Mouse (Mus musculus) c-Kit-negative CD71-positive TER-119-positive erythroid progenitor cells, embryonic 14.5 days (primary cell): Measurements from ENCODE around the gene Xdh.

Experiments used
- DNase-seq: peaks from one replicate; pipeline ENCODE4 v3.0.0-alpha.2; 2013; ENCODE audit warnings: low read depth, low spot score

Gene Xdh

GRCm38 (mm10) chr17:73950062-73950735 lies at the start of gene Xdh:
Xdh (minus strand) TSS chr17:73950196.
- DNase-seq, result no peak

DNA sequence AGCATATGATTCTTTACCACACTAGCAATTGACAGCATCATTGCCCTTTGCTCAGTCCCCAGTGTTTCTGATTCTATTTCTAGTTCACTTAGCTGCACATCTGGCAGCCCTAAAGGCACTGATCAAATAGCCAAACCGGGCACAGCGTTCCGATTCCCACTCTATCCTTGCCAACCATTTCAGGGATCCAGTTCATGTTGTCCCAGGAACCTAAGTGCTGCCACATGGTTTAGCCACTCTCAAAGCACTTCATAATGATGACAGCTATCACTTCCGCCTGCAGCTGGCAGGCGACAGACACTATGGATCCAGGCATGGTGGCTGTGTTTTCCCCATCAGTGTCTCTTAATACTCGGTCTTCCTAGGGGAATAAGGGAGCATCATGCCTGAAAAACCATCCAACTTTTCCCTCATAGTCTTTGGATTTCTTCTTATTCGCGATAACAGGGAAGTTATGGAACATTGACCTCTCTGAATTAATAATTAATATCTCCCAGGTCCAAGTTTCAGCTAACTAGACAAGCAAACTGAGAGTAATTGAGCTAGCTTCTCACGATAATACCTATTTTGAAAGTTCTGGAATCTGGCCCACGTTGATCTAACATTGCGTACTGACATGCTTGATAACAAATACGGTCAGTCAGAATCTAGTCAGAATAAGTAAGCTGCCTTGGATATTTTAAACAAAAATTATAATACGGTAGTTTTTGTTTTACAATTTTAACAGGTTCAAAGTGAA lies 46.1 kb upstream of the Xdh start:
- DNase-seq, result no peak

DNA sequence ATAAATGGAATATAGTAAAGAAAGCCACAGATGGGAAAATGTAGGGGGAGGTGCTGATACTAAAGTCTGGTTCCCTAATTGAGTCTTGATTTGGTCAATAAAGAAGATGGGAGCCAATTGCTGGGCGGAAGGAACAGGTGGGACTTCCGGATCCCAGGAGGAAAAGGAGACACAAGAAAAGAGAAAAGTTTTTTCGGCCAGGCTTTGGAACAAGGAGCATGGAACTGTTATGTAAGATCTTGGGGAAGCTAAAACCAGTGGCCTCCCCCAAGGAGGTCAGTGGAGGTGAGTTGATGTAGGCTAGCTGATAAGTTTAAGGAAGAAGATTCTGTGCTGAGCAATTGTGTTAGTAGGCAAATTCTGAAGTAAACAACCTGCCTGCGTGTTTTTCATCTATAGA lies 41.3 kb upstream of the Xdh start:
- DNase-seq, result no peak

DNA sequence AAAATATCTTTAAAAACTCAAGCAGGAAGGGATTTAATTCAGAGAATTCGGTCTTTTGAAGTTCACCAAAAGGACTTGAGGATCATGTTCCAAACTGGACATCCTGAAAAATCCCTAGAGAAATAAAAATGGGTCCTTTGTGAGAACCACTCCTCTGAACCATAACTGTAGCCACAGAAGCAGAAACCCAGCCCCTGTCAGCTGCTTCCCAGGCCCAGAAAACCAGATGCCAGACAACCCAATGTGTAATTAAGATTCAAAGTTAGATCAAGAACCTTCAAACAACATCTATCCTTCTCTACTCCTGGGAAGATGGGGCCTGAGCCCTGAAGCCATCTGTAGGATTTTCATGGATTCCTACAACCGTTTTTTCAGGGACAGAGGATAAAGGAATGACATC lies 36.6 kb upstream of the Xdh start:
- DNase-seq, result no peak

DNA sequence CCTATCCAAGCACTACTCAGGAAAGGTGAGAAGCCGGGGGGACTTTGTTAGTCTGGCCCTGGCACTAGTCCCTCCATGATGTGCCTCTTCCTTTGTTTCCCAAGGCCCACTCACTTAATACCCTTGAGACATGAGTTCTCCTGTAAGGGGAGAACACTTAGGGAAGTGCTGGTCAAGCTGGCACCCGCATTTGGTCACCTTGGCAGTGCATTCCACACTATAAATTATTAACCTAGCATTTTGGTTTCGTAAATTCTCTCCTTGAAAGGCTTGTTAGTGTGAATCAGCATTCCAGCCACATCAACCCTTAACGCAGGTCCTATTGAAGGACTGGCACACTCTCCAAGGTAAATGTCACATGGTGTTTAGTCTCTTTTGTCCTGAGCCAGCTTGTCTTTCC lies 35.9 kb upstream of the Xdh start:
- no peak for DNase-seq

- no peak for DNase-seq
Measured at GRCm38 (mm10) chr17:73984508-73984907, 34.5 kb upstream of the Xdh start.

- DNase-seq, result no peak
Measured at GRCm38 (mm10) chr17:73982871-73983270, 32.9 kb upstream of the Xdh start.

- DNase-seq, result no peak
Measured at GRCm38 (mm10) chr17:73976066-73976465, 26.1 kb upstream of the Xdh start.

GRCm38 (mm10) chr17:73972648-73973047 lies 22.7 kb upstream of the Xdh start:
- no peak for DNase-seq

- no peak for DNase-seq
Measured at GRCm38 (mm10) chr17:73971291-73971690, 21.3 kb upstream of the Xdh start.

- DNase-seq, result no peak
Measured at GRCm38 (mm10) chr17:73970361-73971027, 20.5 kb upstream of the Xdh start.

- no peak for DNase-seq
Measured at GRCm38 (mm10) chr17:73964856-73965255, 14.9 kb upstream of the Xdh start.

DNA sequence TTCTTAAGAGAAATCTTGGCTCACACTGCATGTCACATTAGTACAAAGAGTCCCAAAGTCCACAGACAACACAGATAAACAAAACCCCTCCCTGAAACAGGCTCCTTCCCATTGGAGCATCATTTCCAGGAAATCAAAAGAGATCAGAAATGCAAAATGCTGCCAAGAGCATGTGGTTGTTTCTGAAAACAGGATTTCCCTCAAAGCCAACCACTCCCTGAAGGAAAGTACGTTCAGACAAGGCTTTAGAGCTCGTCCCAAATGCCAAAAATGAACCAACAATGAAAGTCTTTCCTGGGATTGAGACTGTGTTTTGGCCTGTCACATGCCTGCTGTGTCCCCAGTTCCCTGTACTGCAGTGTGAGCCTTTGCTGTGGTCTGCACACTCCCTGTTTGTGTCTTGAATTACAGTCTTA lies 12.6 kb upstream of the Xdh start:
- DNase-seq, result no peak

DNA sequence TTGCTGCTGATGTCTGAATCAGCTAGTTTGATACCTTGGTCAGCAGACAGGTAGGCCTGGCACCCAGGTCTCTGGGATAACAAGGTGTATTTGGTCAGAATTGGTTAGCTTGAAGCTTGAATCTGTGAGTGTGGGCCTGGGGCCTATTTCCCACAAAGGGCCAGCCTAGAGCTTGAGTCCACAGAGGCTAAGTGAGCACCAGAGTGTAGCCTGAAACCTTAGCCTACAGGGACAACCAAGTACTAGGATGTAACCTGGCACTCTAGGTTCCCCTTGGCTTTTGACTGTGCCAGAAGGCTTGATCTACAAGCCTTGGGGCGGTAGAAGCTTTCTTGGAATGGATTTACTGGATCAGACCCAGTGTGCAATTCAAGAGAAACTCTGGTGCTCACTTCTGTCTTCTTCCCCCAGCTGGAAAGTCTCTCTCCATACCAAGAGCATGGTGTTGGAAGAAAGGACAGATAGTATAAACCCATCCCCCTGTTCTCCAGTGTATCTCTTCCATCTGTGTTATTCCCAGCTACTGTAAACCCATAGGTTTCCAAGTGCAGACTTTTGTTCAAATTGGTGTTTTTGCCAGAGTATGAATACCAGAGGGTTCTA lies 11.9 kb upstream of the Xdh start:
- no peak for DNase-seq

- no peak for DNase-seq
Measured at GRCm38 (mm10) chr17:73960745-73961144, 10.7 kb upstream of the Xdh start.

- no peak for DNase-seq
Measured at GRCm38 (mm10) chr17:73952103-73952521, 2.1 kb upstream of the Xdh start.

DNA sequence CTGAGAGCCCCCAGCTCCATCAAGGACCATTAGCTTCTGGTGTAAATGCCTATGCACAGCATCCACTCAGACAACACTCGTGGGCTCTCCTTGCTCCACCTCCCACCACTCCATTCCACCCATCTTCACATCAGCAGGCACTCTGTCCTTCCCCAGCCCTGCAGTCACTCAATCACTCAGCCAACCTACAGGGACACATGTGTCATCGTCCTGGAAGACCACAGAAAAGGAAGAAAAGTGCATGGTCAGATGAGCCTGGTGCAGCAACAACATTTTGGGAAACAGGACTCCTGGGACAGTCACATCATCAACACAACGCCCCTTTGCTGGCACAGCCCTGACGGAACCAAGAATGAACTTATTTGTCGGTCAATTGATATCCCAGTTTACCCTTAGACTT lies 974 bp upstream of the Xdh start:
- no peak for DNase-seq

- no peak for DNase-seq
Measured at GRCm38 (mm10) chr17:73949498-73949897, 498 bp downstream of the Xdh start.

- no peak for DNase-seq
Measured at GRCm38 (mm10) chr17:73948801-73949200, 1.2 kb downstream of the Xdh start.

- DNase-seq, result no peak
Measured at GRCm38 (mm10) chr17:73948039-73948438, 2.0 kb downstream of the Xdh start.

DNA sequence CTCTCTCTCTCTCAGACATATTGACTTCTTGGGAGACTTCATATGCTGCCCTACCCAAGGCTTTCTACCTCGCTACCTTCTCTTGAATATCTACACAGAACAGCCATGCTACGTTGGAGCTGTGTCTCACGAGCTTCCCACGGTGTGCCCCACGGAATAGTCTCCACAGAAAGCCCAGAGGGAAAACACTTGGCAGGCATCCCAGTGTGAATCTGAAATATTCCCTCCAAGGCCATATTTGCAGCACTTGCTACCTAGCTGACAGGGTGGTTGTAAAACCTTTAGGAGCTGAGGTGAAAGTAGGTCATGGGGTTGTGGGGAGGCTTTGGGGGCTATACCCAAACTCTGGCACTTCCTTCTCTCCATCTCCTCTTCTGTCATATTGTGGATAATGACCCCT lies 3.1 kb downstream of the Xdh start:
- no peak for DNase-seq

DNA sequence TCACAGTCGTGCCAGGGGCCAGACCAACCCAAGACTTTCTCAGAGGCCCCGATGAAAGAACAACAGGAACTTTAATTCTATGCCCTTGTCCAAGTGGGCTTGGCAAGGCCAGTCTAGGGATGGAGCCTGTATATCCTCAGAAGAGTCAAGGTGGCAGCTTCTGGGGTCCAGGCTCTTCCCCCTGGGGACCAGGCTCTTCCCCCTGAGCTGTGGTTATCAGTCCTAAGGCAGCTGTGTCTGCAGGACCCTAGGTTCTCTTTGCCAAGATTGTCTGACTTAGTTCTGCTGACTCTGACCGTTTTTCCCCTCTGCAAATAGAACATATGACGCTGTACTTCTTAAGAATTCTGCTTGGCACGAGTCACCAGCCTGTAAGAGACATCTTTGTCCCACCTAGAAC lies 5.3 kb downstream of the Xdh start:
- DNase-seq, result no peak
